Mouse (Mus musculus) left cerebral cortex, adult 18-20 months (tissue): Measurements from ENCODE around the gene Ppip5k1. TPM values are rescaled to one million over a fixed set of nuclear protein-coding genes. Genes with fewer than 3 reads are reported as not detected.

Experiments
- total RNA-seq, 2 experiments: library from RNA; stranded (reverse); gene quantifications; 2 replicates each; pipeline ENCODE4 v1.2.3; 2021

The Ppip5k1 gene
- total RNA-seq, 2 experiments from 2014 or later: 132 to 136 TPM

Other genes with a start within 250 kb of the Ppip5k1 start
- gene Tgm7, start 245.6 kb downstream of the Ppip5k1 start, total RNA-seq: under 1 TPM in 1 of 2 experiments, not detected in 1; 0.21 TPM
- gene Adal, start 215.0 kb downstream of the Ppip5k1 start, total RNA-seq: 10 to 100 TPM; 14.5 to 17.8 TPM
- 1 to 10 TPM; 6.9 to 7.6 TPM for gene Lcmt2, start 214.7 kb downstream of the Ppip5k1 start, total RNA-seq
- gene Tubgcp4, start 184.7 kb downstream of the Ppip5k1 start, total RNA-seq: 10 to 100 TPM; 45.6 to 49.8 TPM
- gene Zscan29, start 184.3 kb downstream of the Ppip5k1 start, total RNA-seq: 1 to 10 TPM; 6.5 to 6.9 TPM
- 100 to 1,000 TPM; 140 to 151 TPM for gene Trp53bp1, start 84.0 kb downstream of the Ppip5k1 start, total RNA-seq
- gene Map1a, start 65.8 kb downstream of the Ppip5k1 start, total RNA-seq: 100 to 1,000 TPM; 521 to 561 TPM
- 100 to 1,000 TPM; 365 to 394 TPM for gene Ckmt1, start 2.3 kb upstream of the Ppip5k1 start, total RNA-seq
- under 1 TPM; 0.09 to 0.23 TPM for gene Strc, start 31.8 kb upstream of the Ppip5k1 start, total RNA-seq
- 100 to 1,000 TPM; 188 to 192 TPM for gene Pdia3, start 58.4 kb upstream of the Ppip5k1 start, total RNA-seq
- gene Catsper2, start 58.4 kb upstream of the Ppip5k1 start, total RNA-seq: 1 to 10 TPM; 2.6 to 3.9 TPM
- not detected for gene Ell3, start 88.9 kb upstream of the Ppip5k1 start, total RNA-seq
- 100 to 1,000 TPM; 150 to 163 TPM for gene Serf2, start 93.8 kb upstream of the Ppip5k1 start, total RNA-seq
- 10 to 100 TPM; 18.3 to 20.9 TPM for gene Hypk, start 97.9 kb upstream of the Ppip5k1 start, total RNA-seq
- gene Serinc4, start 101.4 kb upstream of the Ppip5k1 start, total RNA-seq: under 1 TPM; 0.26 to 0.37 TPM
- 10 to 100 TPM; 41.6 to 45.0 TPM for gene Mfap1b, start 118.7 kb upstream of the Ppip5k1 start, total RNA-seq
- gene Mfap1a, start 151.3 kb upstream of the Ppip5k1 start, total RNA-seq: 10 to 100 TPM; 27.9 to 34.0 TPM
- gene Wdr76, start 151.3 kb upstream of the Ppip5k1 start, total RNA-seq: 1 to 10 TPM; 4.2 to 4.7 TPM